Mouse (Mus musculus) cerebellum, adult 11-12 months (tissue): Measurements from ENCODE around the gene Adamts8.

Experiments used
- DNase-seq: peaks from one replicate; pipeline ENCODE4 v3.0.0; 2022

Gene Adamts8

GRCm38 (mm10) chr9:30993106-30993505 lies 50.7 kb downstream of the Adamts8 start:
- DNase-seq = no peak

- DNase-seq = no peak
Measured at GRCm38 (mm10) chr9:30996590-30997562, 54.5 kb downstream of the Adamts8 start.

GRCm38 (mm10) chr9:31000641-31001040 lies 58.3 kb downstream of the Adamts8 start:
- DNase-seq = no peak

- no peak for DNase-seq
Measured at GRCm38 (mm10) chr9:31002528-31002927, 60.2 kb downstream of the Adamts8 start.

- DNase-seq = no peak
Measured at GRCm38 (mm10) chr9:31009334-31009733, 67.0 kb downstream of the Adamts8 start.

- no peak for DNase-seq
Measured at GRCm38 (mm10) chr9:31010040-31010439, 67.7 kb downstream of the Adamts8 start.

GRCm38 (mm10) chr9:31010749-31011148 lies 68.4 kb downstream of the Adamts8 start:
- no peak for DNase-seq

GRCm38 (mm10) chr9:31011533-31011932 lies 69.2 kb downstream of the Adamts8 start:
- no peak for DNase-seq

GRCm38 (mm10) chr9:31012674-31013073 lies 70.3 kb downstream of the Adamts8 start:
- DNase-seq = no peak

GRCm38 (mm10) chr9:31013415-31013814 lies 71.1 kb downstream of the Adamts8 start:
- no peak for DNase-seq
